Mouse (Mus musculus): Measurements from ENCODE around the gene Anxa9. TPM values are rescaled to one million over a fixed set of nuclear protein-coding genes. Genes with fewer than 3 reads are reported as not detected.

Gene Anxa9
- polyA plus RNA-seq, 1 experiment from 2014 or later = 0.84 TPM

DNA sequence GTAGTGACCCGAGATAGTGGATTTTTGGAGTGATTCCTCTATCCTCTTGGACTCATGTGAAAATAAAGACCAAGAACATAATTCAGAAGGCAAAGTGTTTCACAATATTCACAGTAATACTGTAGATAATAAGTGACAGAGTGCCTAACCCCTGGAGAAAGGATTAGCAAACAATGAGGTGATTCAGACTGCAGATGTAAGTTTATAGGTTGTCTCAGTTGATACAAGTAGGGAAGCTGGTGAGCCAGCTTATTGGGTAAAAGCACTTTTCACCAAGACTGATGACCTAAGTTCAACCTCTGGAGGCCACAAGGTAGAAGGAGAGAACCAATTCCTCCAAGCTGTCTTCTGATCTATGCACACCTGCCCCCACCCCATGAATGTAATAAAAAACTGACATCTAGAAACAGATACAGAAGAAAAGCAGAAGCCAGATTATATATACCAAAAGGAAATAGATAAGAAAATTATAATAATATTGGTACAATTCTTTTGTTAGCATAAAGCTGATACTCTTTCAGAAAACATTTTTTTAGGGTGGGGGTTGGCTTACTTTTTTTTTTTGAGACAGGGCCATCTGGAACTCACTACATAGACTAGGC is 21.9 kb upstream of the Anxa9 start:
- Histone ChIP-seq H3K36me3 (ENCODE audit: control insufficient read depth, insufficient read depth, low read length) (peaks cover 38% of the 10 kb centered on the region), H3K4me1 (ENCODE audit: control insufficient read depth, insufficient read depth, low read length) (no peaks in the 10 kb centered on the region), H3K27ac (ENCODE audit: low read depth, low read length) (no peak overlapping the region), H3K9ac (ENCODE audit: low read depth, low read length) (no peak overlapping the region), H3K4me3 (ENCODE audit: low read depth, low read length) (no peak overlapping the region), H3K4me2 (no peak overlapping the region), H3K9me3 (replicated peaks; ENCODE audit: control insufficient read depth, low read length) (no peaks in the 10 kb centered on the region), H3K27me3 (ENCODE audit: control insufficient read depth, insufficient read depth, low read length) (no peaks in the 10 kb centered on the region)
- no peak for ATAC-seq (replicated peaks; ENCODE audit: insufficient number of reproducible peaks, low FRiP score, low TSS enrichment)
- 80% methylated on average over 1 of the region's 1 CpGs for WGBS (ENCODE audit: insufficient replicate concordance)

DNA sequence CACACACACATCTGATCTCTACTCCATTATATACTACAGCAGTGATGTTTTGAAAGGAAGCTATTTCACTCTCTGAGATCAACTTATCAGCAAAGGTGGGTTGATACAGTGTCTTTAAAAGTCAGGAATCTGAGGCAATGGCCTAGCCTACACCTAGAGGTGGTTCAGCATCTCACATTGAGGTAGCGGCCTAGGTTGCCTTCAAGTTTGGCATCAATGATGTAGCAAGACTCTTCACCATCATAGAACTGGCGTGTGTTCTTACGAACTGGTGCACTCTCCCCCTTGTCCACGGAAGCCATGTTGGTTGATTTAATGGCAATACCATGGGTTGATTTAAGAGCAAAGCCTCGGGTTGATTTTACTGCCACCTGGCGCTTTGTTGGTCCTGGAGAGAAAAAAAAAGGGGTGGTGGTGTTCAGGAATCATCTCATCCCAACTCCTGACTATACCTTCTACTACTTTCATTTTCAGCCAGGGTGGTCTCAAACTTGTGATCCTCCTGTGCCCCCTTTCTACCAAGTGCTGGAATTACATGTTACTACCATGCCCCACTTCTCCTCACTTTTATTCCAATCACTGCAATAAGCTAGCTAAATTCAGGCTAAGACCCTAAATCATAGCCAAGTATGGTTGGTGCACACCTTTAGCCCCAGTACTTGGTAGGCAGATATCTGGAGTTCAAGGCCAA is 17.6 kb upstream of the Anxa9 start:
- no peak overlapping the region for H3K4me2 ChIP-seq
- H3K9ac ChIP-seq (ENCODE audit: low read depth, low read length) = no peak overlapping the region
- H3K4me1 ChIP-seq (ENCODE audit: control insufficient read depth, insufficient read depth, low read length) = 0 out of 2 replicates have a peak, but pooled peaks cover 5% of the 10 kb centered on the region
- no peaks in the 10 kb centered on the region for H3K27me3 ChIP-seq (ENCODE audit: control insufficient read depth, insufficient read depth, low read length)
- H3K4me3 ChIP-seq (ENCODE audit: low read depth, low read length) = no peak overlapping the region
- WGBS (ENCODE audit: insufficient replicate concordance) = 88% methylated on average over 6 of the region's 6 CpGs
- no peaks in the 10 kb centered on the region for H3K9me3 ChIP-seq (replicated peaks; ENCODE audit: control insufficient read depth, low read length)
- H3K27ac ChIP-seq (ENCODE audit: low read depth, low read length) = no peak overlapping the region
- peaks cover 58% of the 10 kb centered on the region for H3K36me3 ChIP-seq (ENCODE audit: control insufficient read depth, insufficient read depth, low read length)
- ATAC-seq (replicated peaks; ENCODE audit: insufficient number of reproducible peaks, low FRiP score, low TSS enrichment) = no peak

DNA sequence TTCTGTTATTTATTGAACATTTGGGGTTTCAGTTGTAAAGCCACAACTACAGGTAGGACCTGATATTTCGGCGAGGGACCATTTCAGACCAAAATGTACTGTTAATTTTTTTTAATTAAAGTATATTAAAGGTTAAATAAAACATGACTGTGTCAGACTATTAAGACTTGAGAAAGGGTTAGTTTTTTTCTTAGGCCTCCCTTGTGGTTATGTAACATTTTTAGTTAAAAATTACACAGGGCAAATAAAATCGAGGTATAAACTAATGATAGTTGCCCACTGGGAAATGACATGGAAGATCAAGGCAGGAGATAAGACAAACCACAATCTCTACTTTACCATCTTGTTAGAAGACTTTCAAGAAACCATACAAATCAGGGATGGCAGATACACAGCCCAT is 16.5 kb upstream of the Anxa9 start:
- Histone ChIP-seq H3K4me3 (ENCODE audit: low read depth, low read length) (no peak overlapping the region), H3K9ac (ENCODE audit: low read depth, low read length) (no peak overlapping the region), H3K9me3 (replicated peaks; ENCODE audit: control insufficient read depth, low read length) (no peaks in the 10 kb centered on the region), H3K27ac (ENCODE audit: low read depth, low read length) (no peak overlapping the region), H3K4me1 (ENCODE audit: control insufficient read depth, insufficient read depth, low read length) (peaks cover 15% of the 10 kb centered on the region), H3K27me3 (ENCODE audit: control insufficient read depth, insufficient read depth, low read length) (no peaks in the 10 kb centered on the region), H3K4me2 (no peak overlapping the region), H3K36me3 (ENCODE audit: control insufficient read depth, insufficient read depth, low read length) (peaks cover 58% of the 10 kb centered on the region)
- WGBS (ENCODE audit: insufficient replicate concordance) = 91% methylated on average over 3 of the region's 3 CpGs
- no peak for ATAC-seq (replicated peaks; ENCODE audit: insufficient number of reproducible peaks, low FRiP score, low TSS enrichment)

DNA sequence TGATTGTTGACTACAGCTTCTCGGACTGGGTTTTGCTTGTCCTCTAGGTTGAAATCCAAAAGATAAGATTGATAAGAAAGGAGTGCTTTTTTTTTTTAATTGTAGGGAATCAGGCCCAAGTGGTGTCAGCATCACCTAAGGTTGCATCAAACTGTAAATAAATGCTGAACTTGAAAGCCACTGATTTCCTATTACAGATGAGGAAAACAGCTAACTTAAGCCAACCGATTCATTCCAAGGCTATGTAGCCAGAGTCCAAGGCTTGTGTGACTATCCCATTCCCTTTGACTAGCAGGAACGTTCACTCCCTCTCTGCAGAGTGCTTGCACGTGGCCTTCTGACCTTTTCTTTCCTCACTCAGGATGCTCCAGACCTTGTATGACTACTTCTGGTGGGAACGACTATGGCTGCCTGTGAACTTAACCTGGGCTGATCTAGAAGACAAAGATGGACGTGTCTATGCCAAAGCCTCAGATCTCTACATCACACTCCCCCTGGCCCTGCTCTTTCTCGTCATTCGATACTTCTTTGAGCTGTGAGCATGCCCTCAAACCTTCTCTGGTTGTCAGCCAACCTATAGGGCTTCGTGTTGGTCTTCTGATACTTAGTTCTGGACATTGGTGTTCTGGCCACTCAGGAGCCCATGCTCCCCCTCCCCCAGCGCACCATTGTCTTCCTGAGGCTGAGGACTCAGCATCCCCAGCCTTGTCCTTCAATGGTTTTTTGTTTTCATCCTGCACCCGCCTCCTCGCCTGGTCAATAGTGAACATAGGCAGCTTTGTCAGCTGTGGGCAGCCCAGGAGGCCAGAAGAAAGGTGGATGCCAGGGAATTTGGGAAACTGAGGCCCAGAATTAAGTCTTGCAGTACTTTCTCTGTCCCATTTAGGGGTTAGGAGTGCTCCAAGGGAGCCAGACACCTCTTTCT is 13.0 kb upstream of the Anxa9 start:
- Histone ChIP-seq H3K36me3 (ENCODE audit: control insufficient read depth, insufficient read depth, low read length) (peaks cover 43% of the 10 kb centered on the region), H3K27ac (ENCODE audit: low read depth, low read length) (no peak overlapping the region), H3K9me3 (replicated peaks; ENCODE audit: control insufficient read depth, low read length) (no peaks in the 10 kb centered on the region), H3K9ac (ENCODE audit: low read depth, low read length) (no peak overlapping the region), H3K4me3 (ENCODE audit: low read depth, low read length) (no peak overlapping the region), H3K27me3 (ENCODE audit: control insufficient read depth, insufficient read depth, low read length) (no peaks in the 10 kb centered on the region), H3K4me2 (no peak overlapping the region), H3K4me1 (ENCODE audit: control insufficient read depth, insufficient read depth, low read length) (peaks cover 35% of the 10 kb centered on the region)
- 72% methylated on average over 12 of the region's 12 CpGs for WGBS (ENCODE audit: insufficient replicate concordance)
- ATAC-seq (replicated peaks; ENCODE audit: insufficient number of reproducible peaks, low FRiP score, low TSS enrichment) = no peak

DNA sequence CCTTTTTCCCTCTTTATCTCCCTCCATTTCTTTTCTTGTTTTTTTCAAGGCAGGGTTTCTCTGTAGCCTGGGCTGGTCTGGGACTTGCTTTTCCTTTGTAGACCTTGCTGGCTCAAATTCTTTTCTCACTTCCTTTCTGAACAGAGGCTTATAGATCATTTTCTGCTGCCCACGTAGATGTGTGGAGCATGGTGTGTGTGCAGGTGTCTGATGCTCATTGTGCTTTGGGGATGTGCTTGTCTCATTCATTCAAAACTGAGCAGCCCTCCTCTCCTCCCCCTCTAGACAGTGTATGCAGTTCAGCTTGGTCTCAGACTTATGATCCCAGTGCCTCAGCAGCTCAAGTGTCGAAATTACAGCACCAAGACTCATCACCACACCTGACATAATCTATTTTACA is 12.1 kb upstream of the Anxa9 start:
- H3K27me3 ChIP-seq (ENCODE audit: control insufficient read depth, insufficient read depth, low read length) = no peaks in the 10 kb centered on the region
- H3K9me3 ChIP-seq (replicated peaks; ENCODE audit: control insufficient read depth, low read length) = no peaks in the 10 kb centered on the region
- 53% methylated on average over 2 of the region's 2 CpGs for WGBS (ENCODE audit: insufficient replicate concordance)
- peak overlapping the region; percentile 40 for H3K4me2 ChIP-seq
- H3K27ac ChIP-seq (ENCODE audit: low read depth, low read length) = peak overlapping the region; percentile 65
- peak overlapping the region; percentile 1; the same call in 1 of the 2 replicates for H3K9ac ChIP-seq (ENCODE audit: low read depth, low read length)
- H3K36me3 ChIP-seq (ENCODE audit: control insufficient read depth, insufficient read depth, low read length) = peaks cover 35% of the 10 kb centered on the region
- H3K4me1 ChIP-seq (ENCODE audit: control insufficient read depth, insufficient read depth, low read length) = peaks cover 37% of the 10 kb centered on the region
- ATAC-seq (replicated peaks; ENCODE audit: insufficient number of reproducible peaks, low FRiP score, low TSS enrichment) = no peak
- no peak overlapping the region for H3K4me3 ChIP-seq (ENCODE audit: low read depth, low read length)

DNA sequence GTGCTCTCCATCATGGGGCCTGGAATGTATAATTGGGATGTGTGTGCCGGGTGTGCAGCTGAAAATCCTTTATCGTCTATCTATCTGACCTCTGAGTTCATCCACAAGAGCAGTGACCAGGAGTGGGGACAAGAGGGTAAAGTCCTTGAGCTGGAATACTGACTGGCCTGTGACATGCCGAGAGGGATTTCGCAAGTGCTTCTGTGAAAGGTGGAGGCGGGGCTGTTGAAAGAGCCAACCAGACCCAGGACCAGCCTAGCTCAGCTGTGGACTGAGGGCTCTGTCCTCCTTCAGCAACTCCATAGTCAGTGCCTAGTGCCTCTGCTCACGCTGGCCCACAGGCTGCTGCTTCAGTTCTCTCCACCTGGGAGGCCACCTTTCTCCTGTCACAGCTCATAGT is 11.6 kb upstream of the Anxa9 start:
- Histone ChIP-seq H3K9ac (ENCODE audit: low read depth, low read length) (peak overlapping the region; percentile 1; the same call in 1 of the 2 replicates), H3K4me2 (peak overlapping the region; percentile 40), H3K4me1 (ENCODE audit: control insufficient read depth, insufficient read depth, low read length) (peaks cover 40% of the 10 kb centered on the region), H3K27ac (ENCODE audit: low read depth, low read length) (peak overlapping the region; percentile 65), H3K9me3 (replicated peaks; ENCODE audit: control insufficient read depth, low read length) (no peaks in the 10 kb centered on the region), H3K4me3 (ENCODE audit: low read depth, low read length) (no peak overlapping the region), H3K36me3 (ENCODE audit: control insufficient read depth, insufficient read depth, low read length) (peaks cover 29% of the 10 kb centered on the region), H3K27me3 (ENCODE audit: control insufficient read depth, insufficient read depth, low read length) (no peaks in the 10 kb centered on the region)
- ATAC-seq (replicated peaks; ENCODE audit: insufficient number of reproducible peaks, low FRiP score, low TSS enrichment) = no peak
- 23% methylated on average over 6 of the region's 6 CpGs for WGBS (ENCODE audit: insufficient replicate concordance)

DNA sequence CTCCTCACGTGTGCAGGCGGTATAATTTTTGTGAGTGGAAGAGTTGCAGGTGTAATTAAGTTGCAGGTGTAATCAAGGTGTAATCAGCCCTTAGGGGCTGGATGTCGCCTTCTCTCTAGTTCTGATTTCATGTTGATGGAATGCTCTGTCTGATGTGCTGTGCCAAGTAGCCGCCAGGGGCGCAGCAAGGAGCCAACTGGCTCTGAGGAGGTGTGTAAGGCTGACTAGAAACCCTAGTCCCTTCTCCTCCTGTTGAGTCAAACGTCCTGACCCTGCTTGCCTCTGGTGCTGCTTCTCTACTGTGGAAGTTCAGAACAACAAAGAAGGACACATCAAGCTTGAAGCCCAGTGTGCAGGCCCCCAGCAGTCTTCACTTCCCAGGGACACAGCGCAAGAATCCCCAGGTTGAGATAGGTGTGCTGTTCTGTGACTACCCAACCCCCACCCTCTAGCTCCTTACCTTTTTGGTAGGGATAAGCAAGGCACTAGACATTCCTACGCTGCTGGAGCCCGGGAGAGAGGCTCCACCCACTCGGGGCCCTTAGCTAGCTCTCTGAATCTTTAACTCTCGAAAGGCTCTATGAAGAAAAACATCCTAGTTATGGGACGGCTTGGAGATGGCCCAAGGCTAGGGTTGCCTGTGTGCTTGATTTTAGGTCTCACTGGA is 10.6 kb upstream of the Anxa9 start:
- H3K4me1 ChIP-seq (ENCODE audit: control insufficient read depth, insufficient read depth, low read length) = peaks cover 44% of the 10 kb centered on the region
- H3K4me2 ChIP-seq = peak overlapping the region; percentile 58
- peak overlapping the region; percentile 65 for H3K27ac ChIP-seq (ENCODE audit: low read depth, low read length)
- H3K36me3 ChIP-seq (ENCODE audit: control insufficient read depth, insufficient read depth, low read length) = peaks cover 22% of the 10 kb centered on the region
- WGBS (ENCODE audit: insufficient replicate concordance) = 15% methylated on average over 12 of the region's 12 CpGs
- H3K27me3 ChIP-seq (ENCODE audit: control insufficient read depth, insufficient read depth, low read length) = no peaks in the 10 kb centered on the region
- H3K9ac ChIP-seq (ENCODE audit: low read depth, low read length) = no peak overlapping the region
- peak overlapping the region; percentile 6; the same call in 1 of the 2 replicates for H3K4me3 ChIP-seq (ENCODE audit: low read depth, low read length)
- no peaks in the 10 kb centered on the region for H3K9me3 ChIP-seq (replicated peaks; ENCODE audit: control insufficient read depth, low read length)
- no peak for ATAC-seq (replicated peaks; ENCODE audit: insufficient number of reproducible peaks, low FRiP score, low TSS enrichment)
